Mouse (Mus musculus) megakaryocyte, adult 5-6 weeks (primary cell): Measurements from ENCODE around the gene Kpna2. TPM values are rescaled to one million over a fixed set of nuclear protein-coding genes. Genes with fewer than 3 reads are reported as not detected.
"Not testable (repeated sequence)": the region's sequence is repeated elsewhere in the genome, so short reads cannot be mapped to it uniquely, and the experiment has no call there.

Source experiments
- ATAC-seq: 2 replicates; pipeline ENCODE4 v1.8.0; 2016; ENCODE audit warnings: mild to moderate bottlenecking, inconsistent platforms; ENCODE audit not compliant: poor library complexity, severe bottlenecking
- total RNA-seq, 2 experiments: library from RNA; stranded (forward) in 1 of 2; stranded (reverse) in 1 of 2; fragments of 153-499, 151-499 nt in 1 of 2; fragments of 221-1000, 200-1000 nt in 1 of 2; gene quantifications; 2 replicates each; pipeline versions ENCODE4 v1.2.3 to v1.2.4; 2015 to 2017

Kpna2 gene
- total RNA-seq, 2 experiments from 2014 or later = 286 to 377 TPM

DNA sequence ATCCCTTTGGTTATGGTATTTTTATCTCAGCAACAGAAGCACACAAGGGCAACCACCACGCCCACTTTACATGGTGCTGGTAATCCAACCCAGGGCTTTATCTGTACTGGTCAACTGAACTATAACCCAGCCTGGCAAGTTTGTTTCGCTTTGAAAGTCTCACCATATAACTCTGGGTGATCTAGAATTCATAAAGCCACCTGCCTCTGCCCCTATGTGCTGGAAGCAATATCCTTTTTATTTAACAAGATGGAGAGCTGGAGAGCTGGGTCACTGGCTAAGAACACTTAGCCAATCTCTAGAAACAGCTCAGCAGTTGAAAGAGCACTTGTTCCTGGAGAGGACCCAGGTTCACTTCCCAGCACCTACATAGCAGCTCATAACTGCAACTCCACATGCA is 12.0 kb downstream of the Kpna2 start:
- ATAC-seq = no peak

DNA sequence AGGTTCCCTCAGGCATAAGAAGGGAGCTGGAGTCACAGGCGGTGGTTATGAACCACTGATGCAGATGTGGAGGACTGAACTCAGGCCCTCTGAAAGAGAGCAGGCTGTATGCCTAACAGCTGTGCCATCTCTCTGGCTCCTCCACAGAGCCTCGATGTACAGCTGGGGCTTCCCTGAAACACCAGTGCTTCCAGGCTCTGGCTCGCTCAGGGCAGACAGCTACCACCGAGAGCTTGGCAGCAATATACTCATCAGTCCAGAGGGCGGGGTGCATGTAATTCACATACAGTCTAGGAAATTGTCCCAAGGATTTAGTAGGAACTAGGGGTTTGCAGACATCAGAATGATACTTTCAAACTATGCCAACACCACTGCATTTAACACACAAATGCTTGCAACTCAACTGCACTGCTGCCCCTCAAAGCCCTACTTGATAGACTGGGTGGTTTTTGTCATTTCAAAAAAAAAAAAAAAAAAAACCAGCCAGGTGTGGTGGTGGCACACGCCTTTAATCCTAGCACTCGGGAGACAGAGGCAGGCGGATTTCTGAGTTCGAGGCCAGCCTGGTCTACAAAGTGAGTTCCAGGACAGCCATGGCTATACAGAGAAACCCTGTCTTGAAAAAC is 13.2 kb downstream of the Kpna2 start:
- ATAC-seq = not testable (repeated sequence)

DNA sequence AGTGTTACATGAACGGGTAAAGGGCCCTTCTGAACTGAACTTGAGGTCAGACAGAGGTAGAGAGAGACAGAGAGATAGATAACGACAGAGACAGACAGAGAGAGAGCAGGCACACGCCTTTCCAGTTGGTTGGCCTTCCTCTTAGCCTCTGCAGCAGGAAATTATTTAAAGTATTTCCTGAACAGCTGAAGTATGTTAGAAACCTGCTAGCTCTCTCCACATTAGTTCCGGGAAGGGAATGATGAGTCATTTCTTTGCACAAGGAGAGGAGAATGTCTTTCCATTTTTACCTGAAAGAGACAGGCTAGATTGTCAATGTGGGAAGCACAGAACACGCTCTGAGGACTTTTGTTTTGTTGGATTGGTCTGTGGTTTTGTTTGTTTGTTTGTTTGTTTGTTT is 17.0 kb downstream of the Kpna2 start:
- ATAC-seq = no peak

DNA sequence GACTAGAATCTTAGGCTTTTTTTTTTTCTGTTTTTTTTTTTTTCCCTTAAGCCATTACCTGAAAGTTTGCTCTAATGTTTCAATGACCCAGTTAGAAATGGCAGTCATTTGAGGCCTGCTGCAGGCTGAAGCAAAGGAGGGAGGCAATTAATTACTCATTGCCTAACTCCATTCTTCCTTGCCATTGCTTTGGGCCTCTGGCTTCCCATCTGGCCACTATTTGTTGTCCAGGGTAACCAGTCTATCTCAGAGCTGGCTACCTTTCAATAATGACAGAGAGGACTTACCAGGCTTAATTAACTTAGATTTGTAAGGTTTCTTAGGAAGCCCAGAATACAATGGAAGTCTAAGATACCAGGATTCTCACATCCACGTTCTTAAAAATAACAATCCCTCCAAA is 17.6 kb downstream of the Kpna2 start:
- no peak for ATAC-seq

DNA sequence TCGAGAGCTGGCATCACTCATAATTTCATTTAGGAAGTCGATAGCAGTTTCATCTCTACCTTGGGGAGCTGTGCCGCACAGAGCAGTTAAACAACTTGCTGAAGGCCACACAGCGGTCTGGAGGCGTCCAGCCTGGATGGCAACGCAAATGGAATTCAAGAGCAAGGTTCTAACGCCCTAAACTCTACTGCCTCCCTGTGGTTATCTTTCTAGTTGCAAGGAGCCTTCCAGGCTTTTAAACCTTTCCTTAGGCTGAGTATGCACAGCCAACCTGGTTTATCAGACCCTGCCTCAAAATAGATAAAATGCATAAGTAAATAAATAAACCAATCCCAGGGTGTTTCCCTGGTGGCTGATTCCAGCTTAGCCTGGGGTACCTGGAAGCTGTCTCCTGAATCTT is 18.9 kb downstream of the Kpna2 start:
- peak; percentile 82 for ATAC-seq

DNA sequence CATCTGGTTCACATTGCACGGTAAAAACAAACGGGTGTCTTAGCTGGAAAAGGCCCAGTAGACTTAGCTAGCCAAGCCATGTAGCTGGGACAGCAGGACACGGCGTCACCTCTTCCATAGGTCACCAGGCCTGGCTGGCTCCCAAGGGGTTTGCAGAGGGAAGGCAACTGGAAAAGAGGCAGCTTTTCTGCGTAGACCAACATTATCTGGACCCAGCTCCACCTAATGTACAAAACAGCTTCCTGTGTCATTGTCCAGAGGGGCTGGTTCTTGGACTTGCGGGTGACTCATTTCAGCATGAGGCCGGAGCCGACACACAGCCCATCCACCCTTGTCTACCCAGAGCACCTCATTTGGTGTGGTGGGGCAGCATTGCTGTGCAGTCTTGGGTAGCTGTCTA is 23.1 kb downstream of the Kpna2 start:
- no peak for ATAC-seq

- no peak for ATAC-seq
Observed at GRCm38 (mm10) chr11:106975419-106976177, 23.7 kb downstream of the Kpna2 start.

DNA sequence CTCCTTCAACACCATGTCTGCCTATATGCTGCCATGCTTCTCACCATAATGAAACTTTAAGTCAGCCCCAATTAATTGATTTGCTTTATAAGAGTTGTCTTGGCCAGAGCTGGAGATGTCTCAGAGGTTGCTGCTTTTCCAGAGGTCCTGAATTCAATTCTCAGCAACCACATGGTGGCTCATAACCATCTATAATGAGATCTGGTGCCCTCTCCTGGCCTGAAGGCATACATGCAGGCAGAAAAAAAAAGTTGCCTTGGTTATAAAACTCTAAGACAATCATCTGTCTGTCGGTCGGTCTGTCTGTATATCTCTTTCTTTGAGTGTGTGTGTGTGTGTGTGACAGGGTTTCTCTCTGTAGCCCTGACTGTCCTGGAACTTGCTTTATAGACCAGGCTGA is 24.9 kb downstream of the Kpna2 start:
- ATAC-seq = no peak

DNA sequence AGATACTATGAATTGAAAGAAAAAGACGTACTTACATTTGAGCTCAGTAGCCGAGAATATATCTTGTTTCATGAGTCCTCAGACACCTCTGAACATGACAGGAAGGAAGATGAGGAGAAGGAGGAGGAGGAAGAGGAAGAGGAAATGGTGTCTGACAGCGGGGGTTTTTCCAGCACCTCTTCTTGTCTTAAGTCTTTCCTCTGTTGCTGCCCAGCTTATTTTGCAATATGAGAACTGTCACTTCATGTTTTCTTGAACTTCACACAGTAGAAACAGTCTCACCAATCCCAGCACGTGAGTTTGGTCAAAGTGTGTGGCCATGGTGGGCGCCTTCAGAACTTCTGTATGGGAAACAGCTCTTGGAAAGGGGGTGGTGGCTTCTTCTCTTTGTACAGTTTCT is 26.3 kb downstream of the Kpna2 start:
- ATAC-seq = peak; percentile 79

- ATAC-seq = no peak
Observed at GRCm38 (mm10) chr11:106969798-106970197, 29.5 kb downstream of the Kpna2 start.

- no peak for ATAC-seq
Observed at GRCm38 (mm10) chr11:106967630-106968029, 31.7 kb downstream of the Kpna2 start.

- no peak for ATAC-seq
Observed at GRCm38 (mm10) chr11:106965881-106966280, 33.5 kb downstream of the Kpna2 start.

DNA sequence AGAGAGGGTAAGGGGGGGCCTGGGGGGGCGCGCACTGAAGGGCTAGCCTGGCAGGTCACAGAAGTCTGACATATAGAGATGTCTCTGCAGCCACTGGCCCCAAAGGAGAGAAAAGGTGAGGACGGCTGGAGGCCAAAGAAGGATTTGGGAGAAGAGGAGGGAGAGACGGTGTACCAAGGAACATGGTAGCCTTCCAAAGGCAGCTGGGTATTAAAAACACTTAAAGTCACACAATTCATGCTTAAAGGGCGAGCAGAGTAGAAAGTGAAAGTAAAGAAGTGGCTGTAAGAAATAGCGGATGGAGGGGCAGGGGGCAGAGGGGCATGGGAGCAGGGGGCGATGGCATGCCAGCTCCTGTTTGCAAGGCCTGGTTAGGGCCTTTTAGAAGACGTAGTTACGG is 37.0 kb downstream of the Kpna2 start:
- no peak for ATAC-seq

GRCm38 (mm10) chr11:106961471-106962081 is 37.8 kb downstream of the Kpna2 start:
- ATAC-seq = peak; percentile 73

DNA sequence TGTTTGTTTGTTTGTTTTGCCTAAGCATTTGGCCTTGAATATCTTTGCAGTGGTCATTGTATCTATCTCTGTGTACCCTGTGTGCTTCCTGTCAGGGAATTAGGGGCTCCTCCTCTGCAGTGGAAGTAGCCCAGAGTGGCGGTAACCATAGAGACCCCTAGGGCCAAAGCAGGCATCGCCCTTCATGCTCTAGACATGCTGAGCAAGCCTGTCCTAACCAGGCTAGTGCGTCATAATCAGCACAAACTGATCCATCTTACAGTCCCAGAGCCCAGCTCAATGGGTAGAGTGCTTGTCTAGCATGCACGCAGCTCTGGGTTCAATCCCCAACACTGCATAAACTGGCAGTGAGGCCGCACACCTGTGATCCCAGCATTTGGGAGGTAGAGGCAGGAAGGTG is 40.2 kb downstream of the Kpna2 start:
- no peak for ATAC-seq

- no peak for ATAC-seq
Observed at GRCm38 (mm10) chr11:106958407-106959071, 40.8 kb downstream of the Kpna2 start.

DNA sequence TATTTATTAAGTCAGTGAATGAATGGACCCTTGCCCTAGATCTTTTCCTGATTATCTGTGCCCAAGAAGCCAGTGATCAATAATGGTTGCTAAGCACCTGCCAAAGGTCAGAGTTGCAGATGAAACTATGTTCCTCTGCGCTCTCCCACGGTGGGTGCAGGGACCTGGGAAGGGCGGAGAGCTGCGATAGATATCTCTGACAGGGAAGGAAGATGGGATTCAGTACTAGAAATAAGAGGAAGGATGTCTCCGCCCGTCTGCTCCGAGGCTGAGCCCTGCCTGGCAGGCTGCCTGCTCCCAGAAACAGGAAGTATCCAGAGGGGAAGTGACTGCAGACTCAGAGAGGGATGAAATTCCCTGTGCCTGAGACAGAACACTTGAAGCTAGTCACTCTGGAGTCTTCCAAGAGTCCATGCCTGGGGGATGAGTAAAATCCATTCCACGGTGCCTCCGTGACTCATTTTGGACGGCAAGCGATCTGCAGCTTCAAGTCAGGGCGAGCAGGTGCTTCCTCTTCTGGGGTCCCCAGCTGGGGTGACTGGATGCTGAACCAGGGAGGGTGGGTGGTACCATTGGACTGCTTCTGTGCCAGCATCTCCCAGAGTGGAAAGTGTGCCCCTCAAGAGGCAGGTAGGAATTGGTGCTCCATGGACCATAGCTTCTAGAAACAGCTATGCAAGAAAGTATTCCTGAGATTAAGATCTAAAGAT is 41.9 kb downstream of the Kpna2 start:
- peak; percentile 84 for ATAC-seq

DNA sequence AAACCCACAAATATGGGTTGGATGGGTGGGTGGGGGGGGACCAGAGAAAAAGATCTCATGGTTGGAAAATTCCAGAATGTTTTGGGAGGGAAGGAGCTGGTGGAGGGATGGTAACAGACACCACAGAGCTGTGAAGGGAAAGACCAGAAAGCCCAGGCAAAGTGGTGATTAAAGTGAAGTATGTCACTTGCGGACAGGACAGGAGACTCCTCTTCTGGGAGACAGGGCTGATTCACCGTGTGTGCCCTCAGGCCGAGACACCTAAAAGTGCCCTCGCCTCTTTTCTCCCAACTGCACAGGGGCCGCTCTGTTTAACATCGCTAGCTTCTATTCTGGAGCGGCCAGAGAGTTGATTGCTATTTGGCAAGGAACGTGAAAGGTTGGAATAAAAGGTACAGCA is 44.8 kb downstream of the Kpna2 start:
- ATAC-seq = no peak

DNA sequence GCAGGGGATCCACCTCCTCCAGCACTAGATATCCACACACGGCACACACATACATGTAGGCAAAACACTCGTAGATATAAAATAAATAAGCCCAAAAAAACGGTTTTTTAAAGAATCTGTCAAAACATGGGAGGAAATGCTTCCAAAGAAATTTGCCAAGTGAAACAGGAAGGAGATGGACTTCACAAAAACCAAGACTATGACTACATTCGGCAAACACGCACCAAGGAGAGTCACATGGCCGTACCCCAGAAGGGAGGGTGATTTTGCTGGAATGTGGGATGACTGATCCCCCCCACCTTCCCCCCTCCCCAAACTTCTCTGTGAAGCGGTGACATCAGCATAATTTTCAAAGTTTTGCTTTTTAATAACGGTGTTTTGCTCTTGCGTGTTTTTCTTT is 45.2 kb downstream of the Kpna2 start:
- no peak for ATAC-seq
